Mouse (Mus musculus): ENCODE measurements around the gene Lnpep. TPM values are rescaled to one million over a fixed set of nuclear protein-coding genes. Genes with fewer than 3 reads are reported as not detected.

Lnpep gene
- polyA plus RNA-seq, 1 experiment from 2014 or later, result 10.4 TPM

- H3K9ac ChIP-seq, result no peak overlapping the region
- 76% methylated on average over 5 of the region's 5 CpGs for WGBS
Observed at GRCm38 (mm10) chr17:17608416-17608988, 16.3 kb downstream of the Lnpep start.

DNA sequence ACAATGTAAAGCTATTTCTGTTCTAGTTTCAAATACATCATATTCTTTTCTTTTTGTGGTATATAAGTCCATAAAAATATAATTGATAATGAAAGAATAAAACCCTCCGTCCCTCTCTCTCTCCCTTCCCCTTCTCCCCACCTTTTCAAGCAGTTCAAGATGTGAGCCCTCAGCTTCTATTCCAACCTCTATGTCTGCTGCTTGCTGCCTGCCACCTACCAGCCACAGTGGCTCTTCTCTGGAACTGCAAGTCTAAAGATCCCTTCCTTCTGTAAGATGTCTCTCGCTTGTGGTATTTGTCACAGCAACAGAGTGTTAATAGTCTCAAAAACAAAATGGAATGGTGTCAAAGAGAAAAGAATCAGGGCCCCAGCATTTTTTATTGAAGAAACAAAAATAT is 20.3 kb downstream of the Lnpep start:
- Histone ChIP-seq H3K4me3 (replicated peaks) (no peak overlapping the region), H3K4me2 (replicated peaks) (no peak overlapping the region), H3K36me3 (no peaks in the 10 kb centered on the region), H3K4me1 (peaks cover 23% of the 10 kb centered on the region), H3K27ac (replicated peaks) (no peak overlapping the region), H3K9me3 (replicated peaks) (no peaks in the 10 kb centered on the region), H3K27me3 (no peaks in the 10 kb centered on the region), H3K9ac (no peak overlapping the region)
- no peak for ATAC-seq (ENCODE audit: insufficient number of reproducible peaks, low FRiP score, low TSS enrichment, low read depth)
- WGBS, result 71% methylated on average over 2 of the region's 2 CpGs

More at GRCm38 (mm10) chr17:17608416-17608988, 16.3 kb downstream of the Lnpep start:
- Histone ChIP-seq H3K27me3 (no peaks in the 10 kb centered on the region), H3K9me3 (replicated peaks) (no peaks in the 10 kb centered on the region), H3K36me3 (no peaks in the 10 kb centered on the region), H3K4me3 (replicated peaks) (no peak overlapping the region), H3K4me2 (replicated peaks) (no peak overlapping the region), H3K27ac (replicated peaks) (no peak overlapping the region), H3K4me1 (0 out of 2 replicates have a peak, but pooled peaks cover 6% of the 10 kb centered on the region)
- no peak for ATAC-seq (ENCODE audit: insufficient number of reproducible peaks, low FRiP score, low TSS enrichment, low read depth)

- 82% methylated on average over 3 of the region's 3 CpGs for WGBS
- Histone ChIP-seq H3K27ac (replicated peaks) (no peak overlapping the region), H3K27me3 (no peaks in the 10 kb centered on the region), H3K9me3 (replicated peaks) (no peaks in the 10 kb centered on the region), H3K4me2 (replicated peaks) (no peak overlapping the region), H3K4me3 (replicated peaks) (no peak overlapping the region), H3K9ac (no peak overlapping the region), H3K4me1 (peaks cover 22% of the 10 kb centered on the region), H3K36me3 (no peaks in the 10 kb centered on the region)
- ATAC-seq (ENCODE audit: insufficient number of reproducible peaks, low FRiP score, low TSS enrichment, low read depth), result no peak
Observed at GRCm38 (mm10) chr17:17603609-17604008, 21.2 kb downstream of the Lnpep start.

GRCm38 (mm10) chr17:17602786-17603185 is 22.1 kb downstream of the Lnpep start:
- peaks cover 17% of the 10 kb centered on the region for H3K4me1 ChIP-seq
- H3K36me3 ChIP-seq, result no peaks in the 10 kb centered on the region
- no peaks in the 10 kb centered on the region for H3K9me3 ChIP-seq (replicated peaks)
- H3K9ac ChIP-seq, result no peak overlapping the region
- H3K4me3 ChIP-seq (replicated peaks), result no peak overlapping the region
- H3K27me3 ChIP-seq, result no peaks in the 10 kb centered on the region
- H3K27ac ChIP-seq (replicated peaks), result no peak overlapping the region
- ATAC-seq (ENCODE audit: insufficient number of reproducible peaks, low FRiP score, low TSS enrichment, low read depth), result no peak
- H3K4me2 ChIP-seq (replicated peaks), result no peak overlapping the region

DNA sequence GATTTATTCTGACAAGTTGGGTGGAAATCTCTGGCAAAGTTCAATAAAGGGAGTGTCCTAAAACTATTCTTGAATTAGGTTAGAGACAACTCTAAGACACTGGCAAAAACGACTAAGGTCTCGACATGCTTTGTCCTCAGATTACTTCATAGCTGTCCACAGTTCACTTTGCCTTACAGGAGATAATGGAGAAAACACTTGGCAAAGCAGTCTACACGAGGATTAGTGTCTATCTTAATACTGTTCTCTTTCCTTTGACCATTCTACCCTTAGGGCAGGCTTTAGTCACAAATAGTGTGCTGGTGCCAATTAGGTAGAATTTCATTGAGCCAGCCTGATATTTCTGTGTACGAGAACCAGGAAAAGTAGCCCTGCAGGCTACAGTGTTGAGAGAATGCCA is 22.5 kb downstream of the Lnpep start:
- H3K4me3 ChIP-seq (replicated peaks), result no peak overlapping the region
- no peak overlapping the region for H3K4me2 ChIP-seq (replicated peaks)
- ATAC-seq (ENCODE audit: insufficient number of reproducible peaks, low FRiP score, low TSS enrichment, low read depth), result no peak
- no peaks in the 10 kb centered on the region for H3K36me3 ChIP-seq
- no peak overlapping the region for H3K9ac ChIP-seq
- H3K27ac ChIP-seq (replicated peaks), result no peak overlapping the region
- H3K27me3 ChIP-seq, result no peaks in the 10 kb centered on the region
- peaks cover 17% of the 10 kb centered on the region for H3K4me1 ChIP-seq
- H3K9me3 ChIP-seq (replicated peaks), result no peaks in the 10 kb centered on the region
- 34% methylated on average over 4 of the region's 4 CpGs for WGBS

DNA sequence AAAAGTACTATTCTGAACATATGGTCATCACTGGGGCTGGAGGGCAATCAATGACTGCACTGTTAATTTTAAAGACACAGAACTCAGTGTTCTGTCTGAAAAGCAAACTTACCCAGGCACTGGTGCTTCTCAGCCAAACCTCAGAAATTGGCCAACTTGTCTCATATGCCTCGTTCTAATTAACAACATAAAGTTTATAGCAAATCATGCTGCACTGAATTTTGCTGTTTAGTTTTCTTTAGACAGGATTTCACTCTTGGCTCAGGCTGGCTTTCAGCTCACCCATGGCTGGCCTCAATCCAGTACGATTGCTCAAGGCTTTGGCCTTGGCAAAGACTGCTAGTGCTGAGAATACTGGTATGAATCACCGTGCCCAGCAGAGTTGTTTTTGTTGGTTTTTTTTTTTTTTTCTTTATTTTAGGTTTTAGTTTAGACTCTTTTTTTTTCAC is 24.0 kb downstream of the Lnpep start:
- no peaks in the 10 kb centered on the region for H3K36me3 ChIP-seq
- H3K27ac ChIP-seq (replicated peaks), result 0 out of 2 replicates have a peak overlapping the region, but pooled peaks have one; percentile 39
- H3K4me1 ChIP-seq, result peaks cover 17% of the 10 kb centered on the region
- H3K9me3 ChIP-seq (replicated peaks), result no peaks in the 10 kb centered on the region
- no peak overlapping the region for H3K4me3 ChIP-seq (replicated peaks)
- no peak overlapping the region for H3K4me2 ChIP-seq (replicated peaks)
- peak; percentile 77; the same call in 1 of the 2 replicates for ATAC-seq (ENCODE audit: insufficient number of reproducible peaks, low FRiP score, low TSS enrichment, low read depth)
- H3K27me3 ChIP-seq, result no peaks in the 10 kb centered on the region
- H3K9ac ChIP-seq, result no peak overlapping the region
- 13% methylated on average over 3 of the region's 3 CpGs for WGBS

- H3K4me2 ChIP-seq (replicated peaks), result no peak overlapping the region
- H3K4me1 ChIP-seq, result peaks cover 17% of the 10 kb centered on the region
- ATAC-seq (ENCODE audit: insufficient number of reproducible peaks, low FRiP score, low TSS enrichment, low read depth), result no peak
- no peak overlapping the region; the same call in 1 of the 2 replicates for H3K27ac ChIP-seq (replicated peaks)
- H3K9me3 ChIP-seq (replicated peaks), result no peaks in the 10 kb centered on the region
- no peak overlapping the region for H3K9ac ChIP-seq
- no peak overlapping the region for H3K4me3 ChIP-seq (replicated peaks)
- H3K27me3 ChIP-seq, result no peaks in the 10 kb centered on the region
- no peaks in the 10 kb centered on the region for H3K36me3 ChIP-seq
- 63% methylated on average over 1 of the region's 1 CpGs for WGBS
Observed at GRCm38 (mm10) chr17:17600001-17600400, 24.8 kb downstream of the Lnpep start.

GRCm38 (mm10) chr17:17598355-17598754 is 26.5 kb downstream of the Lnpep start:
- H3K9me3 ChIP-seq (replicated peaks), result no peaks in the 10 kb centered on the region
- no peak overlapping the region for H3K27ac ChIP-seq (replicated peaks)
- H3K4me2 ChIP-seq (replicated peaks), result no peak overlapping the region
- H3K4me3 ChIP-seq (replicated peaks), result no peak overlapping the region
- peaks cover 17% of the 10 kb centered on the region for H3K4me1 ChIP-seq
- H3K27me3 ChIP-seq, result no peaks in the 10 kb centered on the region
- H3K36me3 ChIP-seq, result no peaks in the 10 kb centered on the region
- H3K9ac ChIP-seq, result no peak overlapping the region
- WGBS, result 85% methylated on average over 2 of the region's 2 CpGs
- no peak for ATAC-seq (ENCODE audit: insufficient number of reproducible peaks, low FRiP score, low TSS enrichment, low read depth)

DNA sequence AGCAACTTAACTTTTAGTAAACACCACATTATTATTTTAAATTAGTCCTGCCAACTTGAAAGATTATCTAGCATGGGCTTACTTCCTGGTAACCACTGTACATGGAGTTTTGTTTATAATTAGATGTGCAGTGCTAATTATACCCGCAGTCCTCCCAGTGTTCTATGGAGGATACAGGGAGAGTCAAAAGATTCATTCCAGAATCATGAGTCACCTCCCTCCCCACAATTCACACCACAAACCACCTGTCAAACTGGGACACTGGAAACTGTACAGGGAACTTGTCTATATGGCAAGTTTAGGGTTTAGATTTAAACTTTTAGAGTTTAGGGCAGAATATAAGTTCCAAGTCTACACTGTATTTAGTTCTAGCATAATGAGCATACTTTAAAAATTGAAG is 31.9 kb downstream of the Lnpep start:
- Histone ChIP-seq H3K36me3 (no peaks in the 10 kb centered on the region), H3K4me1 (no peaks in the 10 kb centered on the region), H3K4me2 (replicated peaks) (no peak overlapping the region), H3K4me3 (replicated peaks) (no peak overlapping the region), H3K9ac (no peak overlapping the region), H3K27ac (replicated peaks) (no peak overlapping the region), H3K9me3 (replicated peaks) (no peaks in the 10 kb centered on the region), H3K27me3 (no peaks in the 10 kb centered on the region)
- 58% methylated on average over 1 of the region's 1 CpGs for WGBS
- no peak for ATAC-seq (ENCODE audit: insufficient number of reproducible peaks, low FRiP score, low TSS enrichment, low read depth)

DNA sequence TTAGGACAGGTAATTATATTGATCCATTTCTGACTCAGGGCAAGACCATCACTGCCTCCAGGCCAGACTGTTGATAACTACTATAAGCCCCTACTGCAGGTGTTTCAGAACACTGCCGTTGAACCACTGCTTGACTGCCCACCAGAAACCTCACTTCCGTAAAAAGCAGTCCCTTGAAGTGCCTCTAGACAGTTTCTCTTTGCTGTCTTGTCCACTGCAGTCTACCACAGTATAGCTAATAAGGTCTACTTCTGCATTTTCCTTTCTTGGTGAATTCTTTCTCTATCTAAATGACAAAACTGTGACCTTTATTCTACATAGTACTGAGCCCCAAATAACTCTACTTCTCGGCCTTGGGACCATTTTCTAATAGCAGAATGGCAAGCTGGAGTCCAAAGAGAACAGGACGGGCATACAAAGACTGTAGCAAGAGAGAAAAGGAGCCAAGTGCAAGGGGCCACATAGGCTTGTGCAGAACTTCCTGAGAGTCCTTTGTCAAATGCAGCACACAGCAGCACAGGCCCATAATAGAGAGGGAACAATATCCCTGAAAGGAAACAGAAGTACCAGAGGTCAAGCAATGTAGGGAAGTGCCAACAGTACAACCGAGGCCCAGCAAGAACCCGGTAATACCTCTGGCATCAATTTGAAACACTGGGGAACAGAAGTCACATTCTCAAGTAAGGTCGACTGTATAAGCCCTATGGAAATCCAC is 37.4 kb downstream of the Lnpep start:
- Histone ChIP-seq H3K27me3 (no peaks in the 10 kb centered on the region), H3K4me1 (no peaks in the 10 kb centered on the region), H3K9ac (no peak overlapping the region), H3K4me3 (replicated peaks) (no peak overlapping the region), H3K4me2 (replicated peaks) (no peak overlapping the region), H3K9me3 (replicated peaks) (no peaks in the 10 kb centered on the region), H3K36me3 (no peaks in the 10 kb centered on the region), H3K27ac (replicated peaks) (no peak overlapping the region)
- WGBS, result 87% methylated on average over 7 of the region's 7 CpGs
- no peak for ATAC-seq (ENCODE audit: insufficient number of reproducible peaks, low FRiP score, low TSS enrichment, low read depth)

- H3K4me2 ChIP-seq (replicated peaks), result no peak overlapping the region
- 83% methylated on average over 4 of the region's 4 CpGs for WGBS
- H3K27ac ChIP-seq (replicated peaks), result no peak overlapping the region
- no peaks in the 10 kb centered on the region for H3K36me3 ChIP-seq
- no peak overlapping the region for H3K4me3 ChIP-seq (replicated peaks)
- no peaks in the 10 kb centered on the region for H3K4me1 ChIP-seq
- no peaks in the 10 kb centered on the region for H3K27me3 ChIP-seq
- no peak for ATAC-seq (ENCODE audit: insufficient number of reproducible peaks, low FRiP score, low TSS enrichment, low read depth)
- no peak overlapping the region for H3K9ac ChIP-seq
- H3K9me3 ChIP-seq (replicated peaks), result no peaks in the 10 kb centered on the region
Observed at GRCm38 (mm10) chr17:17585115-17585514, 39.7 kb downstream of the Lnpep start.

DNA sequence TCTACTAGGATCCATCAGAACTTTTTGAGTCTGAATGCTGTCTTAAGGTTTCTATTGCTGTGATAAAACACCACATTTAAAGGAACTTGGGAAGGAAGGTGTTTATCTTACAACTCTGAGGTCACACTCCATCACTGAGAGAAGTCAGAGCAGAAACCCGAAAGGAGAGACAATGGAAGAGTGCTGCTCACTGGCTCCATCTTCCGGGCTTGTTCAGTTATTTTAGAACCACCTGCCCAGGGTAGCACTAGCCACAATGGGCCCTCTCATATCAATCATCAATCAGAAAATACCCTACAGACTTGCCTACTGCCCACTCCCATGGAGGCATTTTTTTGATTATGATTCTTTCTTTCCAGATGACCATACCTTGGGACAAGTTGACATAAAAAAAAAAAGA is 41.0 kb downstream of the Lnpep start:
- Histone ChIP-seq H3K27ac (replicated peaks) (no peak overlapping the region), H3K9me3 (replicated peaks) (no peaks in the 10 kb centered on the region), H3K4me3 (replicated peaks) (no peak overlapping the region), H3K27me3 (no peaks in the 10 kb centered on the region), H3K4me1 (no peaks in the 10 kb centered on the region), H3K9ac (no peak overlapping the region), H3K36me3 (peaks cover 2% of the 10 kb centered on the region; the same call in 1 of the 2 replicates), H3K4me2 (replicated peaks) (no peak overlapping the region)
- no peak for ATAC-seq (ENCODE audit: insufficient number of reproducible peaks, low FRiP score, low TSS enrichment, low read depth)
- WGBS, result 72% methylated on average over 2 of the region's 2 CpGs
